Mouse (Mus musculus): ENCODE measurements around the gene Rnaseh2a.

GRCm38 (mm10) chr8:85014431-85014830 lies 44.9 kb upstream of the Rnaseh2a start, which contains the start of gene Best2:
- TF ChIP-seq CTCF (IDR thresholded peaks at IDR 0.05; ENCODE audit: low read depth, low read length) (no peak), POLR2A (IDR thresholded peaks at IDR 0.05; ENCODE audit: borderline replicate concordance, low read depth, low read length) (no peak)

All from bone marrow macrophage, adult 2 months (primary cell).